Mouse (Mus musculus): ENCODE data around the gene Ppfia4. TPM values are rescaled to one million over a fixed set of nuclear protein-coding genes. Genes with fewer than 3 reads are reported as not detected.

The Ppfia4 gene
- polyA plus RNA-seq, 1 experiment from 2014 or later = 2.0 TPM

GRCm38 (mm10) chr1:134335211-134335923 lies 2.6 kb upstream of the Ppfia4 start:
- ATAC-seq (replicated peaks; ENCODE audit: low FRiP score, low read depth) = no peak
- Histone ChIP-seq H3K9ac (ENCODE audit: low read depth, low read length) (no peak overlapping the region), H3K27ac (no peak overlapping the region), H3K36me3 (ENCODE audit: insufficient read depth, low read length) (no peaks in the 10 kb centered on the region), H3K9me3 (replicated peaks; ENCODE audit: low read length) (no peaks in the 10 kb centered on the region), H3K4me2 (ENCODE audit: low read length) (no peak overlapping the region), H3K4me3 (replicated peaks; ENCODE audit: low read depth, low read length) (no peak overlapping the region), H3K27me3 (ENCODE audit: insufficient read depth, low read length) (no peaks in the 10 kb centered on the region), H3K4me1 (replicated peaks; ENCODE audit: insufficient read depth, low read length) (no peaks in the 10 kb centered on the region)
- 74% methylated on average over 13 of the region's 13 CpGs for WGBS
- no peak for DNase-seq (ENCODE audit: low spot score)
- no peak for TF ChIP-seq CTCF (IDR thresholded peaks at IDR 0.05; ENCODE audit: low read depth)

GRCm38 (mm10) chr1:134334111-134334827 lies 1.5 kb upstream of the Ppfia4 start:
- Histone ChIP-seq H3K36me3 (ENCODE audit: insufficient read depth, low read length) (no peaks in the 10 kb centered on the region), H3K9me3 (replicated peaks; ENCODE audit: low read length) (no peaks in the 10 kb centered on the region), H3K4me2 (ENCODE audit: low read length) (no peak overlapping the region), H3K4me3 (replicated peaks; ENCODE audit: low read depth, low read length) (no peak overlapping the region), H3K27me3 (ENCODE audit: insufficient read depth, low read length) (no peaks in the 10 kb centered on the region), H3K4me1 (replicated peaks; ENCODE audit: insufficient read depth, low read length) (no peaks in the 10 kb centered on the region), H3K9ac (ENCODE audit: low read depth, low read length) (no peak overlapping the region), H3K27ac (no peak overlapping the region)
- 72% methylated on average over 7 of the region's 7 CpGs for WGBS
- ATAC-seq (replicated peaks; ENCODE audit: low FRiP score, low read depth) (no peak), DNase-seq (ENCODE audit: low spot score) (no peak)
- TF ChIP-seq CTCF (IDR thresholded peaks at IDR 0.05; ENCODE audit: low read depth) = no peak

- ATAC-seq (replicated peaks; ENCODE audit: low FRiP score, low read depth) (no peak), DNase-seq (ENCODE audit: low spot score) (no peak)
- Histone ChIP-seq H3K4me1 (replicated peaks; ENCODE audit: insufficient read depth, low read length) (no peaks in the 10 kb centered on the region), H3K4me3 (replicated peaks; ENCODE audit: low read depth, low read length) (no peak overlapping the region), H3K27ac (no peak overlapping the region), H3K4me2 (ENCODE audit: low read length) (no peak overlapping the region), H3K36me3 (ENCODE audit: insufficient read depth, low read length) (no peaks in the 10 kb centered on the region), H3K9ac (ENCODE audit: low read depth, low read length) (no peak overlapping the region), H3K27me3 (ENCODE audit: insufficient read depth, low read length) (no peaks in the 10 kb centered on the region), H3K9me3 (replicated peaks; ENCODE audit: low read length) (no peaks in the 10 kb centered on the region)
- no peak for TF ChIP-seq CTCF (IDR thresholded peaks at IDR 0.05; ENCODE audit: low read depth)
- WGBS = 85% methylated on average over 9 of the region's 10 CpGs
These were observed 813 bp upstream of the Ppfia4 start for GRCm38 (mm10) chr1:134333371-134334110.

GRCm38 (mm10) chr1:134331879-134332635 lies 671 bp downstream of the Ppfia4 start:
- no peaks in the 10 kb centered on the region for H3K27me3 ChIP-seq (ENCODE audit: insufficient read depth, low read length)
- TF ChIP-seq CTCF (IDR thresholded peaks at IDR 0.05; ENCODE audit: low read depth) = peak; percentile 97

GRCm38 (mm10) chr1:134326841-134327346 lies 5.8 kb downstream of the Ppfia4 start:
- Histone ChIP-seq H3K9me3 (replicated peaks; ENCODE audit: low read length) (no peaks in the 10 kb centered on the region), H3K4me1 (replicated peaks; ENCODE audit: insufficient read depth, low read length) (no peaks in the 10 kb centered on the region), H3K4me3 (replicated peaks; ENCODE audit: low read depth, low read length) (no peak overlapping the region), H3K9ac (ENCODE audit: low read depth, low read length) (no peak overlapping the region), H3K27me3 (ENCODE audit: insufficient read depth, low read length) (no peaks in the 10 kb centered on the region), H3K4me2 (ENCODE audit: low read length) (no peak overlapping the region), H3K27ac (no peak overlapping the region), H3K36me3 (ENCODE audit: insufficient read depth, low read length) (no peaks in the 10 kb centered on the region)
- DNase-seq (ENCODE audit: low spot score) (no peak), ATAC-seq (replicated peaks; ENCODE audit: low FRiP score, low read depth) (no peak)
- WGBS = 88% methylated on average over 12 of the region's 12 CpGs
- TF ChIP-seq CTCF (IDR thresholded peaks at IDR 0.05; ENCODE audit: low read depth) = no peak

More at GRCm38 (mm10) chr1:134331879-134332635, 671 bp downstream of the Ppfia4 start:
- Histone ChIP-seq H3K9ac (ENCODE audit: low read depth, low read length) (no peak overlapping the region), H3K9me3 (replicated peaks; ENCODE audit: low read length) (no peaks in the 10 kb centered on the region), H3K4me1 (replicated peaks; ENCODE audit: insufficient read depth, low read length) (no peaks in the 10 kb centered on the region), H3K4me2 (ENCODE audit: low read length) (no peak overlapping the region), H3K4me3 (replicated peaks; ENCODE audit: low read depth, low read length) (no peak overlapping the region), H3K27ac (no peak overlapping the region), H3K36me3 (ENCODE audit: insufficient read depth, low read length) (no peaks in the 10 kb centered on the region)
- 58% methylated on average over 20 of the region's 20 CpGs for WGBS
- DNase-seq (ENCODE audit: low spot score) (peak; percentile 88), ATAC-seq (replicated peaks; ENCODE audit: low FRiP score, low read depth) (no peak)

Measured in kidney, postnatal 0 days (tissue).